Comparison of ENCODE assay signal across 33 mouse cellular contexts in genomic region chr6:40476132-40476531, GRCm38 (mm10). TPM values are rescaled to one million over a fixed set of nuclear protein-coding genes. Genes with fewer than 3 reads are reported as not detected.
DNase-seq lines count a peak whose midpoint lies in the region; ATAC-seq and TF ChIP-seq lines count a peak whose summit lies in the region.
"Had no signal": no experiment of that assay in that cellular context is flagged by ENCODE, and none has a peak within 500 bp of the region (broad histone marks: within the 10 kb centered on the region; RNA-seq: fewer than 3 reads in every experiment).

No protein-coding gene starts in this region.

- no peak for TF ChIP-seq POLR2A in bone marrow macrophage, adult 2 months (IDR thresholded peaks at IDR 0.05; ENCODE audit: borderline replicate concordance, low read depth, low read length)

- no peaks in the 10 kb centered on the region for H3K27me3 ChIP-seq in forebrain, embryonic 13.5 days
- no peaks in the 10 kb centered on the region for H3K27me3 ChIP-seq in hindbrain, embryonic 16.5 days (replicated peaks; ENCODE audit: control insufficient read depth, insufficient read depth, low read length)
- H3K27me3 ChIP-seq: embryonic facial prominence, embryonic 13.5 days; forebrain, embryonic 12.5 days; heart, embryonic 13.5 days had no signal

- 86% methylated on average over 4 of the region's 4 CpGs for WGBS in forebrain, embryonic 13.5 days
- 90% methylated on average over 4 of the region's 4 CpGs for WGBS in hindbrain, embryonic 16.5 days

- H3K4me2 ChIP-seq in forebrain, embryonic 13.5 days = no peak overlapping the region
- no peak overlapping the region for H3K4me2 ChIP-seq in hindbrain, embryonic 16.5 days (ENCODE audit: low read length)
- H3K4me2 ChIP-seq: embryonic facial prominence, embryonic 13.5 days; forebrain, embryonic 12.5 days; heart, embryonic 13.5 days; hindbrain, embryonic 14.5 days had no signal

- H3K27ac ChIP-seq in bone marrow macrophage, adult 2 months (ENCODE audit: insufficient read depth, low read depth, low read length) = peak overlapping the region; percentile 20
- H3K27ac ChIP-seq in forebrain, embryonic 13.5 days = no peak overlapping the region
- H3K27ac ChIP-seq in hindbrain, embryonic 16.5 days (ENCODE audit: low read depth, low read length) = no peak overlapping the region
- H3K27ac ChIP-seq: embryonic facial prominence, embryonic 10.5 days; embryonic facial prominence, embryonic 13.5 days; forebrain, embryonic 12.5 days; gastrocnemius, adult 2 months; heart, adult 2 months; heart, embryonic 10.5 days; heart, embryonic 13.5 days; hindbrain, embryonic 14.5 days had no signal

- no peak overlapping the region for H3K4me3 ChIP-seq in bone marrow macrophage, adult 2 months (ENCODE audit: insufficient read depth, low read length)
- H3K4me3 ChIP-seq in forebrain, embryonic 13.5 days = no peak overlapping the region
- H3K4me3 ChIP-seq in hindbrain, embryonic 16.5 days (ENCODE audit: low read length) = no peak overlapping the region
- H3K4me3 ChIP-seq: embryonic facial prominence, embryonic 10.5 days; embryonic facial prominence, embryonic 13.5 days; erythroblast, embryonic 14.5 days; forebrain, embryonic 12.5 days; gastrocnemius, adult 2 months; heart, adult 2 months; heart, embryonic 10.5 days; heart, embryonic 13.5 days had no signal

- no peak overlapping the region for H3K9ac ChIP-seq in forebrain, embryonic 13.5 days
- no peak overlapping the region for H3K9ac ChIP-seq in hindbrain, embryonic 16.5 days (ENCODE audit: low read depth, low read length)
- H3K9ac ChIP-seq: embryonic facial prominence, embryonic 13.5 days; forebrain, embryonic 12.5 days; heart, embryonic 13.5 days; hindbrain, embryonic 14.5 days had no signal

- DNase-seq in B cell, adult 2 months = peak; percentile 20 to 28
- DNase-seq in kidney, adult 8-10 months = no peak
- DNase-seq: adrenal gland, adult 2 months; adrenal gland, postnatal 14 days; cerebellum, adult 11-12 months; cerebellum, adult 8-10 months; cerebellum, postnatal 10 days; cerebellum, postnatal 36 days; embryo, embryonic 11 days; gastrocnemius, adult 2 months; gastrocnemius, postnatal 14 days; heart, adult 2 months; heart, postnatal 14 days; heart, postnatal 4 days had no signal

- ATAC-seq in megakaryocyte, adult 5-6 weeks (ENCODE audit: poor library complexity, severe bottlenecking) = 0 out of 2 replicates have a peak, but pooled peaks have one; percentile 20
- no peak for ATAC-seq in forebrain, embryonic 13.5 days
- ATAC-seq in hindbrain, embryonic 16.5 days = no peak
- ATAC-seq: forebrain, embryonic 16.5 days had no signal

- H3K36me3 ChIP-seq in forebrain, embryonic 13.5 days (ENCODE audit: poor library complexity, severe bottlenecking) = peaks cover 59% of the 10 kb centered on the region
- peaks cover 45% of the 10 kb centered on the region for H3K36me3 ChIP-seq in hindbrain, embryonic 16.5 days (ENCODE audit: control insufficient read depth, insufficient read depth, low read length)

- H3K4me1 ChIP-seq in bone marrow macrophage, adult 2 months (ENCODE audit: control insufficient read depth, insufficient read depth, low read length) = peaks cover 15% of the 10 kb centered on the region
- H3K4me1 ChIP-seq in forebrain, embryonic 13.5 days = peaks cover 17% of the 10 kb centered on the region
- peaks cover 7% of the 10 kb centered on the region for H3K4me1 ChIP-seq in hindbrain, embryonic 16.5 days (ENCODE audit: control insufficient read depth, insufficient read depth, low read depth, low read length)

- no peaks in the 10 kb centered on the region for H3K9me3 ChIP-seq in forebrain, embryonic 13.5 days (replicated peaks)
- H3K9me3 ChIP-seq in hindbrain, embryonic 16.5 days (ENCODE audit: control insufficient read depth, low read length) = no peaks in the 10 kb centered on the region
- H3K9me3 ChIP-seq: embryonic facial prominence, embryonic 10.5 days; embryonic facial prominence, embryonic 13.5 days; forebrain, embryonic 12.5 days; heart, embryonic 10.5 days; heart, embryonic 13.5 days had no signal

- no peak for TF ChIP-seq CTCF in bone marrow macrophage, adult 2 months (IDR thresholded peaks at IDR 0.05; ENCODE audit: low read depth, low read length)

RNA-seq across cellular contexts. Expression of gene Ssbp1, which starts 5.0 kb away (rescaled TPM):
- polyA plus RNA-seq in bone marrow macrophage, adult 2 months (2012; ENCODE audit: insufficient read depth, insufficient read length, missing spikeins) = 49.8 and 58.1 TPM in 2 replicates
- 94.8 and 94.9 TPM in 2 replicates for total RNA-seq in megakaryocyte, adult 5-6 weeks (2015)
- total RNA-seq in megakaryocyte, adult 5-6 weeks (2017) = 63.2 and 67.6 TPM in 2 replicates
- 184 and 193 TPM in 2 replicates for polyA plus RNA-seq in forebrain, embryonic 13.5 days (2015; fragmentation: Nextera tagmentation; extraction: Ambion mirVana)
- 90.2 and 90.6 TPM in 2 replicates for polyA plus RNA-seq in hindbrain, embryonic 16.5 days (2015; fragmentation: Nextera tagmentation; extraction: Ambion mirVana)

RNA-seq across cellular contexts. Expression of gene Tas2r137, which starts 14.9 kb away (rescaled TPM):
- polyA plus RNA-seq in bone marrow macrophage, adult 2 months (2012; ENCODE audit: insufficient read depth, insufficient read length, missing spikeins) = not detected in 2 replicates
- total RNA-seq in megakaryocyte, adult 5-6 weeks (2015) = not detected in 2 replicates
- 0.24 TPM in 1 of 2 replicates, not detected in the other for total RNA-seq in megakaryocyte, adult 5-6 weeks (2017)
- 0.21 TPM in 1 of 2 replicates, not detected in the other for polyA plus RNA-seq in forebrain, embryonic 13.5 days (2015; fragmentation: Nextera tagmentation; extraction: Ambion mirVana)
- not detected in 2 replicates for polyA plus RNA-seq in hindbrain, embryonic 16.5 days (2015; fragmentation: Nextera tagmentation; extraction: Ambion mirVana)
- total RNA-seq: adrenal gland, postnatal 14 days; adrenal gland, postnatal 4 days; gastrocnemius, adult 2 months; gastrocnemius, postnatal 14 days; gastrocnemius, postnatal 4 days; heart, adult 2 months; heart, postnatal 14 days; heart, postnatal 4 days; MEL had no signal
- polyA plus RNA-seq: adrenal gland, adult 2 months; embryonic facial prominence, embryonic 13.5 days; erythroblast, embryonic 14.5 days; forebrain, embryonic 12.5 days; forebrain, embryonic 16.5 days; heart, adult 2 months; heart, embryonic 10.5 days; heart, embryonic 13.5 days; heart, embryonic 16.5 days; hindbrain, embryonic 11.5 days; intestine, embryonic 14.5 days had no signal

RNA-seq across cellular contexts. Expression of gene Tas2r108, which starts 17.2 kb away (rescaled TPM):
- polyA plus RNA-seq in bone marrow macrophage, adult 2 months (2012; ENCODE audit: insufficient read depth, insufficient read length, missing spikeins) = not detected in 2 replicates
- not detected in 2 replicates for total RNA-seq in megakaryocyte, adult 5-6 weeks (2015)
- total RNA-seq in megakaryocyte, adult 5-6 weeks (2017) = not detected in 2 replicates
- 0.22 TPM in 1 of 2 replicates, not detected in the other for polyA plus RNA-seq in forebrain, embryonic 13.5 days (2015; fragmentation: Nextera tagmentation; extraction: Ambion mirVana)
- not detected in 2 replicates for polyA plus RNA-seq in hindbrain, embryonic 16.5 days (2015; fragmentation: Nextera tagmentation; extraction: Ambion mirVana)
- total RNA-seq: adrenal gland, adult 2 months; adrenal gland, postnatal 14 days; adrenal gland, postnatal 4 days; gastrocnemius, adult 2 months; gastrocnemius, postnatal 14 days; gastrocnemius, postnatal 4 days; heart, adult 2 months; heart, postnatal 14 days; heart, postnatal 4 days; MEL had no signal
- polyA plus RNA-seq: adrenal gland, adult 2 months; cortical plate, adult 2 months; erythroblast, embryonic 14.5 days; forebrain, embryonic 12.5 days; forebrain, embryonic 16.5 days; heart, adult 2 months; heart, embryonic 10.5 days; heart, embryonic 13.5 days; heart, embryonic 16.5 days; hindbrain, embryonic 14.5 days; intestine, embryonic 14.5 days had no signal

RNA-seq across cellular contexts. Expression of gene Wee2, which starts 37.2 kb away (rescaled TPM):
- not detected in 2 replicates for polyA plus RNA-seq in bone marrow macrophage, adult 2 months (2012; ENCODE audit: insufficient read depth, insufficient read length, missing spikeins)
- not detected in 2 replicates for total RNA-seq in megakaryocyte, adult 5-6 weeks (2015)
- total RNA-seq in megakaryocyte, adult 5-6 weeks (2017) = not detected in 2 replicates
- polyA plus RNA-seq in forebrain, embryonic 13.5 days (2015; fragmentation: Nextera tagmentation; extraction: Ambion mirVana) = 0.08 and 0.10 TPM in 2 replicates
- polyA plus RNA-seq in hindbrain, embryonic 16.5 days (2015; fragmentation: Nextera tagmentation; extraction: Ambion mirVana) = 0.31 and 0.37 TPM in 2 replicates
- total RNA-seq: adrenal gland, adult 2 months; adrenal gland, postnatal 14 days; adrenal gland, postnatal 4 days; gastrocnemius, adult 2 months; gastrocnemius, postnatal 14 days; gastrocnemius, postnatal 4 days; heart, adult 2 months; heart, postnatal 14 days; heart, postnatal 4 days; MEL had no signal
- polyA plus RNA-seq: adrenal gland, adult 2 months; embryonic facial prominence, embryonic 10.5 days; embryonic facial prominence, embryonic 13.5 days; erythroblast, embryonic 14.5 days; heart, adult 2 months; heart, embryonic 13.5 days; heart, embryonic 16.5 days; intestine, embryonic 14.5 days had no signal

RNA-seq across cellular contexts. Expression of gene E330009J07Rik, which starts 40.2 kb away (rescaled TPM):
- 3.2 and 3.8 TPM in 2 replicates for polyA plus RNA-seq in bone marrow macrophage, adult 2 months (2012; ENCODE audit: insufficient read depth, insufficient read length, missing spikeins)
- 8.0 and 8.6 TPM in 2 replicates for total RNA-seq in megakaryocyte, adult 5-6 weeks (2015)
- total RNA-seq in megakaryocyte, adult 5-6 weeks (2017) = 14.1 and 16.2 TPM in 2 replicates
- polyA plus RNA-seq in forebrain, embryonic 13.5 days (2015; fragmentation: Nextera tagmentation; extraction: Ambion mirVana) = 32.1 and 39.5 TPM in 2 replicates
- 12.8 and 16.7 TPM in 2 replicates for polyA plus RNA-seq in hindbrain, embryonic 16.5 days (2015; fragmentation: Nextera tagmentation; extraction: Ambion mirVana)
- polyA plus RNA-seq: erythroblast, embryonic 14.5 days had no signal

Comparison
In these comparisons a context has a peak if more than half of its experiments do, and no peak if none do; other contexts are left out.
1. DNase-seq: peak in B cell, adult 2 months (2 of 2); none in kidney, adult 8-10 months (0 of 2).